9 mouse cellular contexts compared by ENCODE assay signal in genomic region chr7:71960453-71961230, GRCm38 (mm10).
A peak's percentile ranks its signal among the peaks of the same experiment; 100 is the strongest.
DNase-seq lines count a peak whose midpoint lies in the region; ATAC-seq lines count a peak whose summit lies in the region.
"Had no signal": no experiment of that assay in that cellular context is flagged by ENCODE, and none has a peak within 500 bp of the region (broad histone marks: within the 10 kb centered on the region; RNA-seq: fewer than 3 reads in every experiment).

No protein-coding gene starts in this region.

- H3K27ac ChIP-seq in liver, embryonic 16.5 days (ENCODE audit: low read length) = no peak overlapping the region
- no peak overlapping the region for H3K27ac ChIP-seq in neural tube, embryonic 11.5 days (ENCODE audit: low read depth, low read length)

- H3K4me2 ChIP-seq in liver, embryonic 16.5 days (ENCODE audit: low read depth, low read length) = no peak overlapping the region
- peak overlapping the region; percentile 27 for H3K4me2 ChIP-seq in neural tube, embryonic 11.5 days (ENCODE audit: low read depth)

- H3K9ac ChIP-seq in liver, embryonic 16.5 days (ENCODE audit: low read depth, low read length) = no peak overlapping the region
- 0 out of 2 replicates have a peak overlapping the region, but pooled peaks have one; percentile 20 for H3K9ac ChIP-seq in neural tube, embryonic 11.5 days (ENCODE audit: low read length)

- peak; percentile 58 for ATAC-seq in liver, embryonic 16.5 days (ENCODE audit: low read depth)
- ATAC-seq in neural tube, embryonic 11.5 days (ENCODE audit: insufficient read depth, low FRiP score, low TSS enrichment) = no peak; the same call in 1 of the 2 replicates
- ATAC-seq in CD4-positive, CD25-positive, alpha-beta regulatory T cell, adult 4 months = no peak

- H3K4me3 ChIP-seq in liver, embryonic 16.5 days (ENCODE audit: low read depth, low read length) = no peak overlapping the region
- no peak overlapping the region for H3K4me3 ChIP-seq in neural tube, embryonic 11.5 days (ENCODE audit: low read depth, low read length)

- H3K27me3 ChIP-seq in liver, embryonic 16.5 days (ENCODE audit: control insufficient read depth, insufficient read depth, low read depth, low read length) = no peaks in the 10 kb centered on the region
- H3K27me3 ChIP-seq in neural tube, embryonic 11.5 days (ENCODE audit: control insufficient read depth, insufficient read depth, low read length) = no peaks in the 10 kb centered on the region

- no peaks in the 10 kb centered on the region for H3K36me3 ChIP-seq in liver, embryonic 16.5 days (ENCODE audit: control insufficient read depth, insufficient read depth)
- H3K36me3 ChIP-seq in neural tube, embryonic 11.5 days (ENCODE audit: control insufficient read depth, insufficient read depth, low read length) = no peaks in the 10 kb centered on the region
- H3K36me3 ChIP-seq: G1E had no signal

- H3K9me3 ChIP-seq in liver, embryonic 16.5 days (replicated peaks; ENCODE audit: control insufficient read depth, low read length) = no peaks in the 10 kb centered on the region
- no peaks in the 10 kb centered on the region for H3K9me3 ChIP-seq in neural tube, embryonic 11.5 days (ENCODE audit: control insufficient read depth, low read length)

- WGBS in liver, embryonic 16.5 days (ENCODE audit: insufficient replicate concordance) = 3% methylated on average over 11 of the region's 11 CpGs
- 6% methylated on average over 11 of the region's 11 CpGs for WGBS in neural tube, embryonic 11.5 days

- H3K4me1 ChIP-seq in liver, embryonic 16.5 days (ENCODE audit: control insufficient read depth, low read depth, low read length) = no peaks in the 10 kb centered on the region
- H3K4me1 ChIP-seq in neural tube, embryonic 11.5 days (ENCODE audit: control insufficient read depth, insufficient read depth, low read length) = no peaks in the 10 kb centered on the region

- peak; percentile 91 for DNase-seq in ES-CJ7 (ENCODE audit: low read depth, low spot score)
- DNase-seq in embryo, embryonic 10.5 days (ENCODE audit: low spot score) = peak; percentile 87
- peak; percentile 45 for DNase-seq in heart, adult 8-10 months (ENCODE audit: low spot score)
- DNase-seq in kidney, adult 11 months = peak; percentile 70
- DNase-seq in neural tube, embryonic 11.5 days (ENCODE audit: low spot score) = peak; percentile 73
- no peak for DNase-seq in cerebellum, adult 18-20 months

Comparison
In these comparisons a context has a peak if more than half of its experiments do, and no peak if none do; other contexts are left out.
1. DNase-seq: peak in ES-CJ7 (single experiment), embryo, embryonic 10.5 days (single experiment), heart, adult 8-10 months (single experiment), kidney, adult 11 months (single experiment) and neural tube, embryonic 11.5 days (single experiment); none in cerebellum, adult 18-20 months (0 of 2).